Mouse (Mus musculus) cerebellum, adult 2 months (tissue): ENCODE measurements at regions not wholly inside any gene's neighbourhood (a gene's known extent, or its start where the extent isn't known, plus 50 kb on each side); places are given as distances from the start of the nearest gene placed in this dataset.

Experiments used
- CTCF ChIP-seq: fragments of 200-500 bp; IDR thresholded peaks from 2 replicates; pipeline ENCODE4 v1.5.1; 2011; ENCODE audit warnings: low read depth, mild to moderate bottlenecking, control low read depth, low read length, moderate library complexity, borderline replicate concordance; ENCODE audit not compliant: insufficient read depth
- POLR2A ChIP-seq: fragments of 200-500 bp; IDR thresholded peaks from 2 replicates; pipeline ENCODE4 v1.6.1; 2011; ENCODE audit warnings: low read length, control low read depth, borderline replicate concordance; ENCODE audit not compliant: insufficient read depth

GRCm38 (mm10) chr10:95112231-95112774 lies 167.7 kb upstream of the Plxnc1 start:
- TF ChIP-seq POLR2A (no peak), CTCF (no peak)
